Mouse (Mus musculus) neural tube, embryonic 13.5 days (tissue): ENCODE data around the gene Trpm1. TPM values are rescaled to one million over a fixed set of nuclear protein-coding genes. Genes with fewer than 3 reads are reported as not detected.

ENCODE experiments used
- ATAC-seq: fragments of 200-750 bp; cut with Nextera tagmentation; 2 replicates; pipeline ENCODE4 v1.8.0; 2017; ENCODE audit warnings: low read depth, mild to moderate bottlenecking, moderate TSS enrichment, moderate library complexity
- H3K27ac ChIP-seq: fragments of 300-500 bp; sonication (generic); replicated peaks from 2 replicates; pipeline ENCODE4 v1.5.1; 2015; ENCODE audit warnings: moderate library complexity, mild to moderate bottlenecking, inconsistent platforms
- H3K27me3 ChIP-seq: fragments of 300-500 bp; sonication (generic); 2 replicates; pipeline ENCODE4 v1.6.1; 2015; ENCODE audit warnings: mild to moderate bottlenecking, inconsistent platforms
- H3K36me3 ChIP-seq: fragments of 300-500 bp; sonication (generic); 2 replicates; pipeline ENCODE4 v1.6.1; 2015; ENCODE audit warnings: mild to moderate bottlenecking, inconsistent platforms
- H3K4me1 ChIP-seq: fragments of 300-500 bp; sonication (generic); replicated peaks from 2 replicates; pipeline ENCODE4 v1.6.1; 2015; ENCODE audit warnings: inconsistent platforms
- H3K4me2 ChIP-seq: fragments of 300-500 bp; sonication (generic); 2 replicates; pipeline ENCODE4 v1.6.1; 2015; ENCODE audit warnings: inconsistent platforms, mild to moderate bottlenecking, moderate library complexity
- H3K4me3 ChIP-seq: fragments of 300-500 bp; sonication (generic); 2 replicates; pipeline ENCODE4 v1.5.1; 2015; ENCODE audit warnings: mild to moderate bottlenecking, inconsistent platforms
- H3K9ac ChIP-seq: fragments of 300-500 bp; sonication (generic); 2 replicates; pipeline ENCODE4 v1.6.1; 2015; ENCODE audit warnings: moderate library complexity, mild to moderate bottlenecking, inconsistent platforms
- H3K9me3 ChIP-seq: fragments of 300-500 bp; sonication (generic); 2 replicates; pipeline ENCODE4 v1.6.1; 2016; ENCODE audit warnings: inconsistent platforms
- WGBS: fragments of 180-500 bp; shearing (Covaris S2); methylation state at CpG from one replicate; pipeline ENCODE4 v1.1.7; 2015; 5-methylcytosine and 5-hydroxymethylcytosine counted together
- polyA plus RNA-seq: library from polyadenylated mRNA; unstranded; fragments of >200 nt; fragmentation: Nextera tagmentation; extraction: Ambion mirVana; gene quantifications from 2 replicates; pipeline ENCODE4 v1.2.1, GENCODE M21; 2015

Gene Trpm1
- polyA plus RNA-seq, 1 experiment from 2014 or later: not detected

DNA sequence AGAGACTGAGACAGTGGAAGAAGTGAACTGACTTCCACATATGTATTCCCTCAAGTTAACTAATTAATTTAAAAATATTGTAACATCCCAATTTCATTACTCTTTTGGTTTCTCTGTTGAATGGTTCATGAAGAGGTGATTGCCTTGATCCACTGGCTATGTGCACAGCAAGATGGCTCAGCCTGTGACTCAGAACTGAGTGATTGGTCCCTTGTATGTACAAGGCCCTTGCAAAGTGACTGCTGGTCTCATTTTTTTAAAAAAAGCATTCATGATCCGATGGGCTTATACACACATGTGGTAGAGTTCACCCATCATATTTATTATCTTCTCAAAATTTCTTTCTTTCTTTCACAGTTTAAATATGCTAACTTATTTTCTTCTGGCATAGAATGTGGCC is 124.9 kb downstream of the Trpm1 start:
- Histone ChIP-seq H3K9ac (no peak overlapping the region), H3K27me3 (no peaks in the 10 kb centered on the region), H3K4me1 (peaks cover 18% of the 10 kb centered on the region), H3K4me2 (no peak overlapping the region), H3K4me3 (no peak overlapping the region), H3K36me3 (no peaks in the 10 kb centered on the region), H3K27ac (no peak overlapping the region), H3K9me3 (no peaks in the 10 kb centered on the region)
- WGBS: 93% methylated on average over 1 of the region's 1 CpGs
- no peak for ATAC-seq

- Histone ChIP-seq H3K4me2 (no peak overlapping the region), H3K4me1 (peaks cover 18% of the 10 kb centered on the region), H3K9ac (no peak overlapping the region), H3K9me3 (no peaks in the 10 kb centered on the region), H3K27ac (no peak overlapping the region), H3K36me3 (no peaks in the 10 kb centered on the region), H3K4me3 (no peak overlapping the region), H3K27me3 (no peaks in the 10 kb centered on the region)
- 78% methylated on average over 3 of the region's 3 CpGs for WGBS
- ATAC-seq: no peak
Observed at GRCm38 (mm10) chr7:64279548-64279947, 125.9 kb downstream of the Trpm1 start.

- peak overlapping the region; percentile 91; the same call in 1 of the 2 replicates for H3K4me3 ChIP-seq
- H3K27me3 ChIP-seq: no peaks in the 10 kb centered on the region
- H3K4me1 ChIP-seq: peaks cover 29% of the 10 kb centered on the region
- peak; percentile 28 for ATAC-seq
- no peaks in the 10 kb centered on the region for H3K36me3 ChIP-seq
- no peak overlapping the region for H3K9ac ChIP-seq
- H3K9me3 ChIP-seq: no peaks in the 10 kb centered on the region
- H3K27ac ChIP-seq: no peak overlapping the region
- H3K4me2 ChIP-seq: peak overlapping the region; percentile 59
Observed at GRCm38 (mm10) chr7:64286566-64286965, 132.9 kb downstream of the Trpm1 start.

DNA sequence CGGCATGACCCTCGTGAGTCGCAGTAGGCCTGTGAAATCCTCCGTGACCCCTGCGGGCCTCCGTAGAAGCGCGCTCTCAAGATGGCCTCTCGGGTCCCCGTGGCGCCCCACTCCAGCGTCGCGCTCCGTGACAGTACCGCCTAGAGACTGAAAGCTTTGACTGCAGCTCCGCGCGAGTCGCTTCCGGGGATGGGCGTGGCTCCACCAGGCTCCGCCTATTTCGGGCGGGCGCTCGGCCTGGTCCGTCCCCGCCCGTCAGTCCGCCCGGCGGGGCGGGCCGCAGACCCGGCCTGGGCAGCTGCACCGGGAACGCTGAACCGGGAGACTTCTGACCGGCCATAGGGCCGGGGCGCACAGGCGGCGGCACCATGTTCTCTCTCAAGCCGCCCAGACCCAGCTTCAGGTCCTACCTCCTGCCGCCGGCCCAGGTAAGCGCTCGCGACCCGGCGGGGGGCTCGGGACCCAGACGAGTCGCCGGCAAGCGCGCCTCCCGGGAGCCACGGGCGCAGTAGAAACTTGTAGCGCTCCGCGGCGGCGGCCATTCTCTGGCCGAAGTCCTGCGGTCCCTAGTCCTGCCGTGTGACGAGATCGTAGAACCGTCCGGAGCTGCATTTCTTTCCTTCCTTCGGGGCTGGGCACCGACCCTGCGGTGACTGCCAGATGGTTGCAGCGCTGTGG is 133.9 kb downstream of the Trpm1 start, which contains the start of gene Mtmr10:
Gene Mtmr10 (plus strand): TSS at position 240 of the 678 bp plus-strand sequence.
- Histone ChIP-seq H3K27me3 (no peaks in the 10 kb centered on the region), H3K9ac (peak within 1 kb of the TSS; percentile 88), H3K4me3 (peak within 1 kb of the TSS; percentile 91), H3K27ac (peak within 1 kb of the TSS; percentile 83), H3K4me2 (peak within 1 kb of the TSS; percentile 59), H3K9me3 (no peaks in the 10 kb centered on the region), H3K36me3 (peaks cover 5% of the 10 kb centered on the region), H3K4me1 (peaks cover 29% of the 10 kb centered on the region)
- ATAC-seq: peak; percentile 99
- WGBS: under 1% methylated on average over 77 of the region's 77 CpGs

GRCm38 (mm10) chr7:64289416-64289815 is 135.8 kb downstream of the Trpm1 start:
- WGBS: 90% methylated on average over 7 of the region's 7 CpGs
- Histone ChIP-seq H3K4me1 (peaks cover 29% of the 10 kb centered on the region), H3K9ac (no peak overlapping the region), H3K4me3 (no peak overlapping the region), H3K4me2 (peak overlapping the region; percentile 10; the same call in 1 of the 2 replicates), H3K36me3 (peaks cover 7% of the 10 kb centered on the region), H3K27me3 (no peaks in the 10 kb centered on the region), H3K9me3 (no peaks in the 10 kb centered on the region), H3K27ac (no peak overlapping the region)
- ATAC-seq: no peak

DNA sequence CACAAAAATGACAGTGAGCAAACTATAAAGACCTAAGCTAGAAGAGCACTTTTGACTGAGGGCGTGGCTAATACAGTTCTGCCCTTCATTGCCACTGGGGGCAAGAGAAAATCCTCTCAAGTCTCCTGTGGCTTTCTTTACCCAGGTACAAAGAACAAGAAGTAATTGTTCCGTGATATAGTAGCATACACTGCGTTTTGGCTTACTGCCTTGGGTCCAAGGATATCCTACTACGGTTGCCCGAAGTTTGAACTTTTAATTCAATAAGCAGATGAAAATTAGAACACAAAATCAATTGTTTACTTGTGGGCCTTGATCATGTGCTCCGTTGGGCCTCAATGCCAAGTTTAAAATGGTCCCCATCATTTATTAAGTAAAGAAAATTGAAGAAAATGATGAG is 136.8 kb downstream of the Trpm1 start:
- peaks cover 7% of the 10 kb centered on the region for H3K36me3 ChIP-seq
- H3K27me3 ChIP-seq: no peaks in the 10 kb centered on the region
- H3K4me3 ChIP-seq: no peak overlapping the region
- no peak overlapping the region for H3K9ac ChIP-seq
- no peak for ATAC-seq
- WGBS: 91% methylated on average over 6 of the region's 6 CpGs
- H3K9me3 ChIP-seq: no peaks in the 10 kb centered on the region
- no peak overlapping the region for H3K27ac ChIP-seq
- peaks cover 29% of the 10 kb centered on the region for H3K4me1 ChIP-seq
- H3K4me2 ChIP-seq: no peak overlapping the region

GRCm38 (mm10) chr7:64291722-64292121 is 138.1 kb downstream of the Trpm1 start:
- H3K27me3 ChIP-seq: no peaks in the 10 kb centered on the region
- no peak overlapping the region for H3K4me3 ChIP-seq
- H3K9ac ChIP-seq: no peak overlapping the region
- 94% methylated on average over 10 of the region's 10 CpGs for WGBS
- peaks cover 36% of the 10 kb centered on the region for H3K4me1 ChIP-seq
- H3K36me3 ChIP-seq: peaks cover 7% of the 10 kb centered on the region
- ATAC-seq: no peak
- H3K4me2 ChIP-seq: no peak overlapping the region
- no peak overlapping the region for H3K27ac ChIP-seq
- no peaks in the 10 kb centered on the region for H3K9me3 ChIP-seq

- Histone ChIP-seq H3K4me2 (no peak overlapping the region), H3K4me3 (no peak overlapping the region), H3K27me3 (no peaks in the 10 kb centered on the region), H3K9me3 (no peaks in the 10 kb centered on the region), H3K4me1 (peaks cover 17% of the 10 kb centered on the region), H3K36me3 (peaks cover 29% of the 10 kb centered on the region), H3K27ac (peak overlapping the region; percentile 72), H3K9ac (no peak overlapping the region)
- ATAC-seq: no peak
- 40% methylated on average over 5 of the region's 5 CpGs for WGBS
Observed at GRCm38 (mm10) chr7:64296286-64297010, 142.8 kb downstream of the Trpm1 start.

- H3K4me2 ChIP-seq: no peak overlapping the region
- no peak overlapping the region for H3K9ac ChIP-seq
- no peaks in the 10 kb centered on the region for H3K27me3 ChIP-seq
- H3K27ac ChIP-seq: peak overlapping the region; percentile 64
- H3K4me1 ChIP-seq: peaks cover 13% of the 10 kb centered on the region; the same call in 1 of the 2 replicates
- H3K36me3 ChIP-seq: peaks cover 30% of the 10 kb centered on the region
- H3K9me3 ChIP-seq: no peaks in the 10 kb centered on the region
- WGBS: 33% methylated on average over 7 of the region's 7 CpGs
- no peak overlapping the region for H3K4me3 ChIP-seq
- peak; percentile 61 for ATAC-seq
Observed at GRCm38 (mm10) chr7:64310241-64310640, 156.6 kb downstream of the Trpm1 start.

DNA sequence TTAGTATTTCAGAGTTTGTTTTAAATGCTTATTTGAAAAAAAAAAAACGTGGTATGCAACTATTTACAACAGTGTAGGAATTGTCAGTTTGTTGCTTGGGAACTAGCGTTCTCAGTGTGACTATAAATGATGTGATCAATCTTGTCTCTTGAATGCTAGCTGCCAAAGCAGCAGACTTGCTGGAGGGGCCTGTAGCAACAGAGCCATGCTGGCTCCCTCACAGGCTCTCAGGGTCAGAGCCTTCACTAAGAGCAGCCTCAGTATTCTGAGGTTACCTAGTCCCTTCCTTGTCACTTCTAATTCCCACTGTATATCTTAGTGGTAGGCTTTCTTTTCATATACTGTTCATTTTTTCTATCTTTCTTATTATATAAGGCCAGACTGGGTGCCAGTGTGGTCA is 157.1 kb downstream of the Trpm1 start:
- H3K4me2 ChIP-seq: no peak overlapping the region
- H3K27ac ChIP-seq: peak overlapping the region; percentile 64
- no peak overlapping the region for H3K9ac ChIP-seq
- H3K27me3 ChIP-seq: no peaks in the 10 kb centered on the region
- no peaks in the 10 kb centered on the region for H3K9me3 ChIP-seq
- H3K36me3 ChIP-seq: peaks cover 32% of the 10 kb centered on the region
- H3K4me3 ChIP-seq: no peak overlapping the region
- 13% methylated on average over 2 of the region's 2 CpGs for WGBS
- ATAC-seq: peak; percentile 86
- peaks cover 13% of the 10 kb centered on the region; the same call in 1 of the 2 replicates for H3K4me1 ChIP-seq

DNA sequence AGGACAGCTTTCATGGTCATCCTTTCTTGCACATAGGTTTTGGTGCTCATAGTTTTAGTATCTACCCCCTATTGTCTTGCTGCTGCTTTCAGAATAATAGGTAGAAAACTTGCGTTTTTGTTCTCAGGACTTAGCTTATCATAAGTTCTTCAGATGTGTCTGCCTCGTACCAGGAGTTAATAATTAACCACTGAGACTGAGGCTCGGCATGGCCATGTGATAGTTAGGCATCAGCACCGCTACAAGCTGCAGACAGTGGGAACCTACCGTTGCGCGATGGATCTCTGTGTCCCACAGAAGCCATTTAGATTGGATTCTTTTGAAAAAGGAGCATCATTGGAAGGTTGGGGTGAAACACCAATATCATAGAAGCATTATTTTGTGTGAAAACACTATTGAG is 159.2 kb downstream of the Trpm1 start:
- H3K4me2 ChIP-seq: no peak overlapping the region
- no peaks in the 10 kb centered on the region for H3K27me3 ChIP-seq
- no peak overlapping the region for H3K9ac ChIP-seq
- H3K36me3 ChIP-seq: peaks cover 46% of the 10 kb centered on the region
- no peaks in the 10 kb centered on the region for H3K9me3 ChIP-seq
- H3K4me3 ChIP-seq: no peak overlapping the region
- H3K27ac ChIP-seq: no peak overlapping the region
- ATAC-seq: no peak
- 80% methylated on average over 7 of the region's 7 CpGs for WGBS
- H3K4me1 ChIP-seq: peaks cover 13% of the 10 kb centered on the region; the same call in 1 of the 2 replicates
